Mouse (Mus musculus) midbrain, embryonic 16.5 days (tissue): Measurements from ENCODE around the gene Ccdc88a. TPM values are rescaled to one million over a fixed set of nuclear protein-coding genes. Genes with fewer than 3 reads are reported as not detected.
A peak's percentile ranks its signal among the peaks of the same experiment; 100 is the strongest.

ENCODE experiments used
- ATAC-seq: fragments of 200-750 bp; cut with Nextera tagmentation; 2 replicates; pipeline ENCODE4 v1.8.0; 2017; ENCODE audit warnings: moderate TSS enrichment
- H3K27ac ChIP-seq: fragments of 300-500 bp; sonication (generic); 2 replicates; pipeline ENCODE4 v1.5.1; 2014; ENCODE audit warnings: mild to moderate bottlenecking, low read length, mixed read lengths
- H3K27me3 ChIP-seq: fragments of 300-500 bp; sonication (generic); 2 replicates; pipeline ENCODE4 v1.6.1; 2014; ENCODE audit warnings: low read depth, low read length, mixed read lengths; ENCODE audit not compliant: control insufficient read depth, insufficient read depth
- H3K36me3 ChIP-seq: fragments of 300-500 bp; sonication (generic); 2 replicates; pipeline ENCODE4 v1.6.1; 2014; ENCODE audit warnings: mild to moderate bottlenecking, low read length, moderate library complexity, mixed read lengths; ENCODE audit not compliant: control insufficient read depth, insufficient read depth
- H3K4me1 ChIP-seq: fragments of 300-500 bp; sonication (generic); 2 replicates; pipeline ENCODE4 v1.6.1; 2014; ENCODE audit warnings: mild to moderate bottlenecking, low read length, mixed read lengths; ENCODE audit not compliant: control insufficient read depth, insufficient read depth
- H3K4me2 ChIP-seq: fragments of 300-500 bp; sonication (generic); 2 replicates; pipeline ENCODE4 v1.6.1; 2014; ENCODE audit warnings: mild to moderate bottlenecking, low read length, mixed read lengths
- H3K4me3 ChIP-seq: fragments of 300-500 bp; sonication (generic); 2 replicates; pipeline ENCODE4 v1.5.1; 2014; ENCODE audit warnings: low read depth, mild to moderate bottlenecking, low read length, moderate library complexity, mixed read lengths
- H3K9ac ChIP-seq: fragments of 300-500 bp; sonication (generic); 2 replicates; pipeline ENCODE4 v1.6.1; 2014; ENCODE audit warnings: low read depth, low read length, mixed read lengths
- H3K9me3 ChIP-seq: fragments of 300-500 bp; sonication (generic); replicated peaks from 2 replicates; pipeline ENCODE4 v1.6.1; 2014; ENCODE audit warnings: mild to moderate bottlenecking, low read length, mixed read lengths; ENCODE audit not compliant: control insufficient read depth, poor library complexity, severe bottlenecking
- WGBS: fragments of 180-500 bp; shearing (Covaris S2); extraction: QIAGEN DNeasy Blood & Tissue Kit; methylation state at CpG from one replicate; pipeline ENCODE4 v1.1.7; 2014; 5-methylcytosine and 5-hydroxymethylcytosine counted together
- polyA plus RNA-seq: library from polyadenylated mRNA; unstranded; fragments of >200 nt; fragmentation: Nextera tagmentation; extraction: Ambion mirVana; gene quantifications from 2 replicates; pipeline ENCODE4 v1.2.1, GENCODE M21; 2015

Ccdc88a gene
- polyA plus RNA-seq, 1 experiment from 2014 or later = 70.1 TPM

DNA sequence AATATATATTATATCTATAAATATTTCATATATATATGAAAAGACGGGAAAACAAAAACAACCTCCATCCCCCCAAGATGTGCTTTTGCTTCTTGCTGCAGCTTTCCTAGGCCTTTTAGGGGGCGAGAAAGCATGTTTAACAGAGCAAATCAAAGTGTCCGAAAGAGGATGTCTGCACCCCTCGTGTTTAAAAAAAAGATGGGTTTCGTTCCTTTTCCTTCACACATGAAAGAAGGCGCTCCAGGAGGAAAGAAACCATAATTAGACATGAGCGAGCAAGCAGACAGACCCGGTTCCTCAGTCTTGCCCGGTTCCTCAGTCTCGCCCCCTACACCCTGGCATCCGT is 435 bp upstream of the Ccdc88a start:
- peak overlapping the region; percentile 31 for H3K4me2 ChIP-seq
- H3K36me3 ChIP-seq = 0 out of 2 replicates have a peak, but pooled peaks cover 2% of the 10 kb centered on the region
- peak overlapping the region; percentile 99 for H3K9ac ChIP-seq
- H3K4me3 ChIP-seq = peak overlapping the region; percentile 96
- no peak for ATAC-seq
- no peaks in the 10 kb centered on the region for H3K9me3 ChIP-seq
- WGBS = 4% methylated on average over 11 of the region's 11 CpGs
- peaks cover 17% of the 10 kb centered on the region for H3K4me1 ChIP-seq
- no peaks in the 10 kb centered on the region for H3K27me3 ChIP-seq
- H3K27ac ChIP-seq = peak overlapping the region; percentile 99

DNA sequence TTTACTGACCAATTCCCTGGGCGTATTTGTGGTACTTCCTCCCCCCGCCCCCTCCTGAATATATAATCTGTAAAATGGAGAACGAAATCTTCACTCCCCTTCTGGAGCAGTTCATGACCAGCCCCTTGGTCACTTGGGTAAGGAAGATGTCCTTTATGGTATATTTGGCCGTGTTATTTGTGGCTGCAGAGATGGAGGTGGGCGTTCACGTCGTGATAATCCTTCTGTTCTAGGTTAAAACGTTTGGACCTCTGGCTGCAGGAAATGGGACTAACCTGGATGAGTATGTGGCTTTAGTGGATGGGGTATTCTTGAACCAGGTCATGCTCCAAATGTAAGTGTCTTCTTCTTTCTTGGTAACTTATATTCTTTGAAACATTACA is 807 bp downstream of the Ccdc88a start:
- Histone ChIP-seq H3K4me2 (peak overlapping the region; percentile 47), H3K4me1 (peaks cover 18% of the 10 kb centered on the region), H3K27ac (peak overlapping the region; percentile 99), H3K27me3 (no peaks in the 10 kb centered on the region), H3K9me3 (no peaks in the 10 kb centered on the region), H3K9ac (peak overlapping the region; percentile 99), H3K4me3 (peak overlapping the region; percentile 96), H3K36me3 (0 out of 2 replicates have a peak, but pooled peaks cover 2% of the 10 kb centered on the region)
- peak; percentile 25 for ATAC-seq
- WGBS = under 1% methylated on average over 8 of the region's 8 CpGs

DNA sequence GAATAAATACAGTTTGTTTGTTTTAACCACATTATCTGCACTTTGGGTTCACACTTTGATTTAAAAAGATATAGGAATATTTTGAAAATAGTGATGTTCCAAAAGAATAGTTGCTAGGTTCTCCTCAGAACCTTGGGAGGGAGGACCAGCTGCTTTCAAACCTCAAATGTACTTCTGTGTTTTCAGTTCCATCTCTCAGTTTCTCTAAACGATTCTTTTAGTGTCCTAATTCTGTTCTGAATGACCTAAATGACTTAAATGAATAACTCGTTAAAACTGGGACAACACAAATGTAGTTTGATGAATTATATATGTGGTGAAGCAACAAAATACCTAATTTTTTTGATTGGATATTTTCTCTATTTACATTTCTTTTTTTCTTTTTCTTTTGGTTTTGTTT is 3.2 kb downstream of the Ccdc88a start:
- H3K4me1 ChIP-seq = peaks cover 18% of the 10 kb centered on the region
- peak overlapping the region; percentile 21 for H3K4me3 ChIP-seq
- no peaks in the 10 kb centered on the region for H3K9me3 ChIP-seq
- 84% methylated on average over 2 of the region's 2 CpGs for WGBS
- H3K4me2 ChIP-seq = peak overlapping the region; percentile 55
- ATAC-seq = no peak
- no peak overlapping the region for H3K27ac ChIP-seq
- no peaks in the 10 kb centered on the region for H3K27me3 ChIP-seq
- H3K36me3 ChIP-seq = 0 out of 2 replicates have a peak, but pooled peaks cover 2% of the 10 kb centered on the region
- H3K9ac ChIP-seq = no peak overlapping the region

DNA sequence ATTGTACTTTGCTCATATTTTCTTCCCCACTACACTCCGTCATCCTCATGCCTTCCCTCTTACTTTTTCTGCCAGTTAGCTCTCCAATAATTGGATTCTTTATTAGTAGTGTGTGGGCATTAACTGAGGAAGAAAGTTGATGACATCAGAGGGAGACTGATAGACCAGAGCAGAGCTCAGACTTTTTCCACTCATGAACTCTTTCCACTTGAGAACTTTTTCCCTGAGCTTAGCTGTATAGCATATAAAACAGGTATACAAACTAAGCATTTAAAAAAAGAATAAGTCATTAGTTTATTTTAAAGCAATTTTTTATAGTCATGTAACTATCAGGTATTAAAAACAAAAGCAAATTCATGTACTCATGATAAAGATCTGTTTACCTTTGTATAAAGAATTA is 5.3 kb downstream of the Ccdc88a start:
- no peak overlapping the region for H3K4me3 ChIP-seq
- 0 out of 2 replicates have a peak, but pooled peaks cover 2% of the 10 kb centered on the region for H3K36me3 ChIP-seq
- no peak for ATAC-seq
- 84% methylated on average over 1 of the region's 1 CpGs for WGBS
- no peaks in the 10 kb centered on the region for H3K9me3 ChIP-seq
- no peak overlapping the region for H3K4me2 ChIP-seq
- H3K9ac ChIP-seq = no peak overlapping the region
- H3K27ac ChIP-seq = no peak overlapping the region
- H3K4me1 ChIP-seq = peaks cover 21% of the 10 kb centered on the region
- H3K27me3 ChIP-seq = no peaks in the 10 kb centered on the region

DNA sequence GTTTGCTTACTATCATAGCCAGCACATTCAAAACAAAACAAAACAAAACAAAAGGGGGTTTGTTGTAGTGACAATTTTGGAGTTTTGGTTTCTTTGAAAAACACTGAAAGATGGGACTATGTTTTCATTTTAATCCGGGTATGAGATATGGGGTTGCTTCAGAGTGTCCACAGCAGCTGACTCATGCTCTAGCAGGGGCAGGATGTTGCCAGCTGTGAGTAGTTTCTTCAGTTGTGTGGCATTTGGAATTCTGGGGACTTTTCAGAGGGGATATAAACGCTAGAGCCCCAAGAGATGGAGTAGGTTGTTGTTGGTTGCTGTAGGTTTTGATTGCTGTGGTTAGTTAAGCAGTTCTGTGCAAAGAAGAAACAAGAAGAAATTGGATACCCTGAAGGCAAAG is 10.0 kb downstream of the Ccdc88a start:
- Histone ChIP-seq H3K4me1 (peaks cover 4% of the 10 kb centered on the region), H3K4me3 (no peak overlapping the region), H3K27ac (no peak overlapping the region), H3K4me2 (no peak overlapping the region), H3K9me3 (no peaks in the 10 kb centered on the region), H3K27me3 (no peaks in the 10 kb centered on the region), H3K36me3 (no peaks in the 10 kb centered on the region), H3K9ac (no peak overlapping the region)
- WGBS = 67% methylated on average over 2 of the region's 2 CpGs
- ATAC-seq = no peak

DNA sequence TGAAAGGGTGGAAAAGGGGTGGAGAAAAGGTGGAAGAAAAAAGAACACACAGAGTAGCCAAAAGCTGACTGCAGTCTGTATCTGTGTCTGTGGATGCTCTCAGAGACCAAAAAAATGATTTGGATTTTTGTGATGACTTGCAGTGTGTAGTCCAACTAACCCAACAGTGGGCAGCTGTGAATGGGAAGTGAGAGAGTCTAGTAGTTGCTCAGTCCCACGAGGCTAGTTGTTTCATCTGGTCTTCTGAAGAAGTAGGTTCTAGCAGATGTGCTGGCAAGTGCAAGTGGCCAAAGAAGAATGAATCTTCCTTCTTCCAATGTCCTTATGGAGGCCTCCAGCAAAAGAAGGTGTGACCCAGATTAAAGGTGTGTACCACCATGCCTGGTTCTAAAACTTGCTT is 10.5 kb downstream of the Ccdc88a start:
- 89% methylated on average over 1 of the region's 1 CpGs for WGBS
- Histone ChIP-seq H3K4me1 (peaks cover 4% of the 10 kb centered on the region), H3K9ac (no peak overlapping the region), H3K9me3 (no peaks in the 10 kb centered on the region), H3K4me3 (no peak overlapping the region), H3K27me3 (no peaks in the 10 kb centered on the region), H3K4me2 (no peak overlapping the region), H3K36me3 (no peaks in the 10 kb centered on the region), H3K27ac (no peak overlapping the region)
- ATAC-seq = no peak

DNA sequence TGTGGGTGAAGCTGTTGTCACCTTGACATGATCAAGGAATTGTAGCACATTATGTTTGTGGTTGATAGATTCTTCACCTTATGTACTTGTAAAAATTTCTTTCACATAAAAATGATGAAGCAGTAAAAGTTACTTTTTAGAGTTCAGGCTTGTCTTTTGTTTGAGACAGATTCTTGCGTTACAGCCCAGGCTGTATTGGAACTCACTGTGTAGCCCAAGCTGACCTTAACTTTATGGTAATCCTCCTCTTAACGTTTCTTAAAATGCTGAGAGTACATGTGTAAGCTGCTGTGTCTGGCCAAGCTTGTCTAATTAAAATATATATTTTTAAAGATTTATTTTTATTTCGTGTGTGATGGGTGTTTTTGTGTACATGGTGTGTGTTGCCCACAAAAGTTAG is 11.2 kb downstream of the Ccdc88a start:
- Histone ChIP-seq H3K9ac (no peak overlapping the region), H3K4me3 (no peak overlapping the region), H3K27ac (no peak overlapping the region), H3K9me3 (no peaks in the 10 kb centered on the region), H3K36me3 (no peaks in the 10 kb centered on the region), H3K4me1 (peaks cover 4% of the 10 kb centered on the region), H3K27me3 (no peaks in the 10 kb centered on the region), H3K4me2 (no peak overlapping the region)
- ATAC-seq = no peak
- WGBS = 75% methylated on average over 3 of the region's 3 CpGs

DNA sequence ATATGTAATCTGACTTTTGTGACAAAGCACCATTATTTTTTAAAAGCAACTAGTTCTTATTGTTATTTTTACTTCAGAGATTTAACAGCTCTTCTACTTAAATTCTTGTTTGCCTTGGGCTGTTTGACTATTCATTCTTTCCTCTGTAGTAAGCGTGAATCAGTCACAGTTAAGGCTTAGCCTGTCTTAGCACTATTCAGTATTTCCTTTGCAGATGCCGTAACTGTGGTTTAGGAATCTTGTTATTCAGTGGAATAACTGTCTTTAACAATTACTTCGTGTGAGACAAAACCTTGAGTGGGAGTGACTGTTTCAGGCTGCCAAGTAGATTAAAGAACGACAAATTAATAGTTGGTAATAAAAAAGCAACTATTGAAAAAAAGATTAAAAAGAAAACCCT is 16.5 kb downstream of the Ccdc88a start:
- Histone ChIP-seq H3K9ac (no peak overlapping the region), H3K4me1 (peaks cover 3% of the 10 kb centered on the region; the same call in 1 of the 2 replicates), H3K4me2 (no peak overlapping the region), H3K4me3 (no peak overlapping the region), H3K9me3 (no peaks in the 10 kb centered on the region), H3K27me3 (no peaks in the 10 kb centered on the region), H3K36me3 (no peaks in the 10 kb centered on the region), H3K27ac (no peak overlapping the region)
- 28% methylated on average over 4 of the region's 4 CpGs for WGBS
- no peak for ATAC-seq

DNA sequence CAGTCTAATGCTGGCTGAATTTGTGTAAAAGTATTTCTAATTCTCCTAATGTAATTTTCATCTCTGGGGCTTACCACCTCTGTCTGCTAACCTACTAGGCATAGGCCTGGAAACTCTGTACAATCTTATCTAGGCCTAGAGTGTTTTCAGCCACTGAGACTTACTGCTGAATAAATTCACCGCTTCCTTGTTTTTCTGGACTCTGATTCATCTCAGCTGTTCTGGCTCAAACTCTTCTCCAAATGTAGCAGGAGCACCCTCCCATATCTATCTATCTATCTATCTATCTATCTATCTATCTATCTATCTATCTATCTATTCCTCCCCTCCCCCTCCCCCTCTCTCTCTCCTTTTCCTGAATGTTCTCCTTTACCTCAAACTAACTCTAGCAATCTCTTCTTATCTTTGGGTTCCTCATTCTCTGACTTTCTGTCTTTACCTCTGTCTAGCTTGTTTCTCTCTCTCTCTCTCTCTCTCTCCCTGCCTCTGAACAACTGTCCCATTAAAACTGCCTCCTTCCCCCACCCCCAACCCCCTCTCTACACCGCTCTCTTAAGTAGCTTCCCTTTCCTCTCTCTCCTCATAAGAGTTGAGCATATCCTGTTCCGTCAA is 21.8 kb downstream of the Ccdc88a start:
- no peak overlapping the region for H3K4me2 ChIP-seq
- H3K27me3 ChIP-seq = no peaks in the 10 kb centered on the region
- ATAC-seq = no peak
- H3K4me1 ChIP-seq = no peaks in the 10 kb centered on the region
- H3K36me3 ChIP-seq = no peaks in the 10 kb centered on the region
- H3K9me3 ChIP-seq = no peaks in the 10 kb centered on the region
- H3K4me3 ChIP-seq = no peak overlapping the region
- H3K9ac ChIP-seq = no peak overlapping the region
- 95% methylated on average over 3 of the region's 3 CpGs for WGBS
- no peak overlapping the region for H3K27ac ChIP-seq
